Comparison of ENCODE assay signal across 11 mouse cellular contexts in the genomic region with DNA sequence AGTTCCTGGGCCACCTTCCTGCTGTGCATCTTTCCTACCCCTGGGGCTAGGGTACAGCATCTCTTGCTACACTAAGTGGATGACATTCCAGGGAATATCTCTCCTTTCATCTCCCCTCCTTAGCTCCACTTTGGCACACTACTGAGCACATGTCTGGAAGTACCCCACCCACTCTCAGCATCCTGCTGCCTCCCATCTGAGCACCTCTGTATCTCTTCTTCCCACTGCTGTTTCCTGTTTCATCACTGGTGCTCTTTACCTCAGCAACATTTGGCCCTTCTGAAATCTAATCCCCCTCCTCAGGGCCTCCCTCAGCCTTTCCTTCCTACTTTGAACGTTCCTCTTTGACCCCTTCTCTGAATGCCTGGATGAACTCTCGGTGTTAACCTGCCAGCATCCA.
"Had no signal": no experiment of that assay in that cellular context is flagged by ENCODE, and none has a peak within 500 bp of the region (broad histone marks: within the 10 kb centered on the region; RNA-seq: fewer than 3 reads in every experiment).

No protein-coding gene starts in this region.

- DNase-seq: kidney, adult 18-20 months; kidney, postnatal 4 days; liver; liver, embryonic 13.5 days; liver, postnatal 0 days; lung, postnatal 14 days; right cerebral cortex, postnatal 14 days had no signal

- H3K27me3 ChIP-seq: limb, embryonic 12.5 days; liver, embryonic 13.5 days; lung, embryonic 15.5 days; midbrain, embryonic 13.5 days had no signal

- H3K4me1 ChIP-seq: liver, embryonic 13.5 days; lung, embryonic 15.5 days had no signal

- H3K9me3 ChIP-seq: limb, embryonic 12.5 days; liver, embryonic 13.5 days; lung, embryonic 15.5 days; midbrain, embryonic 13.5 days had no signal

- H3K27ac ChIP-seq: limb, embryonic 12.5 days; liver, embryonic 13.5 days; lung, embryonic 15.5 days; midbrain, embryonic 13.5 days; stomach, postnatal 0 days had no signal

- H3K4me3 ChIP-seq: limb, embryonic 12.5 days; liver, embryonic 13.5 days; lung, embryonic 15.5 days; midbrain, embryonic 13.5 days had no signal

- H3K9ac ChIP-seq: limb, embryonic 12.5 days; liver, embryonic 13.5 days; liver, postnatal 0 days; lung, embryonic 15.5 days; midbrain, embryonic 13.5 days had no signal

- H3K36me3 ChIP-seq: liver, embryonic 13.5 days; lung, embryonic 15.5 days had no signal

- ATAC-seq: liver, postnatal 0 days; midbrain, embryonic 13.5 days had no signal

- H3K4me2 ChIP-seq: limb, embryonic 12.5 days; liver, embryonic 13.5 days; lung, embryonic 15.5 days; midbrain, embryonic 13.5 days had no signal
